Mouse (Mus musculus) spleen, adult 12 weeks (tissue): Measurements from ENCODE around the gene Rabgef1.

Source experiments
- DNase-seq: peaks from one replicate; pipeline ENCODE4 v3.0.0; 2022; ENCODE audit warnings: low spot score

Rabgef1 gene

GRCm38 (mm10) chr5:130171423-130171954 is at the start of gene Rabgef1:
TSS of gene Rabgef1 (plus strand) at chr5:130171798.
- peak; percentile 89 for DNase-seq

GRCm38 (mm10) chr5:130122355-130122754 is 49.2 kb upstream of the Rabgef1 start:
- DNase-seq = no peak

- no peak for DNase-seq
Measured at GRCm38 (mm10) chr5:130124271-130124670, 47.3 kb upstream of the Rabgef1 start.

- no peak for DNase-seq
Measured at GRCm38 (mm10) chr5:130128686-130129523, 42.7 kb upstream of the Rabgef1 start.

- no peak for DNase-seq
Measured at GRCm38 (mm10) chr5:130129524-130129793, 42.1 kb upstream of the Rabgef1 start.

GRCm38 (mm10) chr5:130136597-130136996 is 35.0 kb upstream of the Rabgef1 start:
- DNase-seq = no peak

- peak; percentile 70 for DNase-seq
Measured at GRCm38 (mm10) chr5:130139393-130139792, 32.2 kb upstream of the Rabgef1 start.

- no peak for DNase-seq
Measured at GRCm38 (mm10) chr5:130141138-130141537, 30.5 kb upstream of the Rabgef1 start.

- DNase-seq = no peak
Measured at GRCm38 (mm10) chr5:130142041-130142440, 29.6 kb upstream of the Rabgef1 start.

- DNase-seq = no peak
Measured at GRCm38 (mm10) chr5:130143101-130143500, 28.5 kb upstream of the Rabgef1 start.

GRCm38 (mm10) chr5:130143977-130144333 is 27.6 kb upstream of the Rabgef1 start:
- peak; percentile 77 for DNase-seq

GRCm38 (mm10) chr5:130144334-130145312 is 27.0 kb upstream of the Rabgef1 start, which contains the start of gene Kctd7:
TSS of gene Kctd7 (plus strand) at chr5:130144861.
- peak; percentile 92 for DNase-seq

GRCm38 (mm10) chr5:130145961-130146360 is 25.6 kb upstream of the Rabgef1 start:
- DNase-seq = no peak

- no peak for DNase-seq
Measured at GRCm38 (mm10) chr5:130149726-130150310, 21.8 kb upstream of the Rabgef1 start.

GRCm38 (mm10) chr5:130154286-130154685 is 17.3 kb upstream of the Rabgef1 start:
- DNase-seq = no peak

- DNase-seq = no peak
Measured at GRCm38 (mm10) chr5:130158545-130158944, 13.1 kb upstream of the Rabgef1 start.

GRCm38 (mm10) chr5:130159761-130160201 is 11.8 kb upstream of the Rabgef1 start:
- DNase-seq = no peak

- peak; percentile 74 for DNase-seq
Measured at GRCm38 (mm10) chr5:130163670-130164069, 7.9 kb upstream of the Rabgef1 start.

- DNase-seq = no peak
Measured at GRCm38 (mm10) chr5:130165213-130165612, 6.4 kb upstream of the Rabgef1 start.

GRCm38 (mm10) chr5:130169109-130169508 is 2.5 kb upstream of the Rabgef1 start:
- no peak for DNase-seq

- DNase-seq = no peak
Measured at GRCm38 (mm10) chr5:130170666-130171422, 754 bp upstream of the Rabgef1 start.
